In genomic region chr1:134055058-134055457, GRCm38 (mm10) we compare ENCODE assay signal across 17 mouse cellular contexts. TPM values are rescaled to one million over a fixed set of nuclear protein-coding genes. Genes with fewer than 3 reads are reported as not detected.
DNase-seq lines count a peak whose midpoint lies in the region; ATAC-seq and TF ChIP-seq lines count a peak whose summit lies in the region.
"Had no signal": no experiment of that assay in that cellular context is flagged by ENCODE, and none has a peak within 500 bp of the region (broad histone marks: within the 10 kb centered on the region; RNA-seq: fewer than 3 reads in every experiment).

No protein-coding gene starts in this region.

- TF ChIP-seq CTCF in forebrain, postnatal 0 days (IDR thresholded peaks at IDR 0.05; ENCODE audit: low read depth), result no peak

- no peaks in the 10 kb centered on the region for H3K9me3 ChIP-seq in forebrain, embryonic 12.5 days
- no peaks in the 10 kb centered on the region for H3K9me3 ChIP-seq in forebrain, postnatal 0 days (ENCODE audit: low read length)
- no peaks in the 10 kb centered on the region for H3K9me3 ChIP-seq in kidney, embryonic 14.5 days (ENCODE audit: control insufficient read depth, low read length)
- no peaks in the 10 kb centered on the region for H3K9me3 ChIP-seq in liver, embryonic 15.5 days (replicated peaks)
- H3K9me3 ChIP-seq: heart, embryonic 15.5 days; neural tube, embryonic 15.5 days had no signal

- no peak for ATAC-seq in forebrain, embryonic 12.5 days (ENCODE audit: low FRiP score)
- no peak for ATAC-seq in forebrain, postnatal 0 days
- ATAC-seq in kidney, embryonic 14.5 days (ENCODE audit: low FRiP score, low TSS enrichment), result no peak
- no peak for ATAC-seq in liver, embryonic 15.5 days (ENCODE audit: insufficient read depth)
- ATAC-seq: inflammation-experienced regulatory T-cells, adult 6 months had no signal

- no peaks in the 10 kb centered on the region for H3K27me3 ChIP-seq in forebrain, embryonic 12.5 days
- H3K27me3 ChIP-seq in forebrain, postnatal 0 days (ENCODE audit: insufficient read depth, low read length), result no peaks in the 10 kb centered on the region
- no peaks in the 10 kb centered on the region for H3K27me3 ChIP-seq in kidney, embryonic 14.5 days (ENCODE audit: control insufficient read depth, insufficient read depth, low read length)
- peaks cover 9% of the 10 kb centered on the region; the same call in 1 of the 2 replicates for H3K27me3 ChIP-seq in liver, embryonic 15.5 days
- H3K27me3 ChIP-seq: neural tube, embryonic 15.5 days had no signal

- H3K4me2 ChIP-seq in forebrain, embryonic 12.5 days, result 0 out of 2 replicates have a peak overlapping the region, but pooled peaks have one; percentile 6
- H3K4me2 ChIP-seq in forebrain, postnatal 0 days (ENCODE audit: low read depth), result no peak overlapping the region
- H3K4me2 ChIP-seq in kidney, embryonic 14.5 days (replicated peaks; ENCODE audit: low read depth, low read length), result no peak overlapping the region
- peak overlapping the region; percentile 24; the same call in 1 of the 2 replicates for H3K4me2 ChIP-seq in liver, embryonic 15.5 days
- H3K4me2 ChIP-seq: heart, embryonic 15.5 days; neural tube, embryonic 15.5 days had no signal

- H3K9ac ChIP-seq in forebrain, embryonic 12.5 days, result no peak overlapping the region
- H3K9ac ChIP-seq in forebrain, postnatal 0 days, result no peak overlapping the region
- H3K9ac ChIP-seq in kidney, embryonic 14.5 days (ENCODE audit: low read depth, low read length), result no peak overlapping the region
- no peak overlapping the region for H3K9ac ChIP-seq in liver, embryonic 15.5 days
- H3K9ac ChIP-seq: heart, embryonic 15.5 days; neural tube, embryonic 15.5 days had no signal

- DNase-seq in forebrain, postnatal 0 days, result no peak
- no peak for DNase-seq in kidney, postnatal 36 days
- DNase-seq in spleen, postnatal 10 days (ENCODE audit: low spot score in 2 of 2), result no peak
- DNase-seq in adrenal gland, adult 8-10 months, result no peak
- DNase-seq: adrenal gland, postnatal 25 days; thymus, postnatal 14 days had no signal

- no peak overlapping the region; the same call in 1 of the 2 replicates for H3K27ac ChIP-seq in forebrain, embryonic 12.5 days
- H3K27ac ChIP-seq in forebrain, postnatal 0 days (ENCODE audit: low read depth, low read length), result no peak overlapping the region
- H3K27ac ChIP-seq in kidney, embryonic 14.5 days (ENCODE audit: low read depth, low read length), result peak overlapping the region; percentile 9; the same call in 1 of the 2 replicates
- peak overlapping the region; percentile 81 for H3K27ac ChIP-seq in brown adipose tissue, adult 24 weeks (replicated peaks; ENCODE audit: low read depth, low read length)
- H3K27ac ChIP-seq in liver, embryonic 15.5 days (replicated peaks), result peak overlapping the region; percentile 57; the same call in 1 of the 2 replicates
- H3K27ac ChIP-seq: heart, embryonic 15.5 days; neural tube, embryonic 15.5 days had no signal

- H3K36me3 ChIP-seq in forebrain, embryonic 12.5 days (replicated peaks), result no peaks in the 10 kb centered on the region
- no peaks in the 10 kb centered on the region for H3K36me3 ChIP-seq in forebrain, postnatal 0 days (ENCODE audit: insufficient read depth)
- no peaks in the 10 kb centered on the region for H3K36me3 ChIP-seq in kidney, embryonic 14.5 days (ENCODE audit: control insufficient read depth, insufficient read depth, low read length)
- no peaks in the 10 kb centered on the region for H3K36me3 ChIP-seq in liver, embryonic 15.5 days (replicated peaks)
- H3K36me3 ChIP-seq: heart, embryonic 15.5 days; neural tube, embryonic 15.5 days had no signal

- 80% methylated on average over 9 of the region's 9 CpGs for WGBS in forebrain, embryonic 12.5 days
- 74% methylated on average over 9 of the region's 9 CpGs for WGBS in forebrain, postnatal 0 days
- WGBS in kidney, embryonic 14.5 days, result 39% methylated on average over 9 of the region's 9 CpGs
- WGBS in liver, embryonic 15.5 days (ENCODE audit: insufficient replicate concordance), result 61% methylated on average over 9 of the region's 9 CpGs

- H3K4me3 ChIP-seq in forebrain, embryonic 12.5 days (replicated peaks), result no peak overlapping the region
- no peak overlapping the region for H3K4me3 ChIP-seq in forebrain, postnatal 0 days (ENCODE audit: low read depth, low read length)
- H3K4me3 ChIP-seq in kidney, embryonic 14.5 days (ENCODE audit: low read length), result no peak overlapping the region
- H3K4me3 ChIP-seq in brown adipose tissue, adult 24 weeks (ENCODE audit: insufficient read depth, low read depth, low read length), result no peak overlapping the region
- no peak overlapping the region for H3K4me3 ChIP-seq in liver, embryonic 15.5 days (replicated peaks)
- H3K4me3 ChIP-seq: heart, embryonic 15.5 days; neural tube, embryonic 15.5 days had no signal

- H3K4me1 ChIP-seq in forebrain, embryonic 12.5 days, result peaks cover 22% of the 10 kb centered on the region
- H3K4me1 ChIP-seq in forebrain, postnatal 0 days (ENCODE audit: insufficient read depth), result peaks cover under 1% of the 10 kb centered on the region; the same call in 1 of the 2 replicates
- H3K4me1 ChIP-seq in kidney, embryonic 14.5 days (ENCODE audit: control insufficient read depth, insufficient read depth, low read length), result peaks cover 11% of the 10 kb centered on the region
- peaks cover 21% of the 10 kb centered on the region for H3K4me1 ChIP-seq in brown adipose tissue, adult 24 weeks (ENCODE audit: control insufficient read depth, insufficient read depth, insufficient read length, low read length)
- peaks cover 69% of the 10 kb centered on the region for H3K4me1 ChIP-seq in liver, embryonic 15.5 days (replicated peaks)

RNA-seq across cellular contexts. Expression of gene Fmod, which starts 18.0 kb away (rescaled TPM):
- 2.2 and 3.3 TPM in 2 replicates for polyA plus RNA-seq in forebrain, embryonic 12.5 days (2016; fragmentation: Nextera tagmentation; extraction: Ambion mirVana)
- total RNA-seq in forebrain, postnatal 0 days (2014; rRNA removed), result 7.0 and 14.2 TPM in 2 replicates
- 14.7 and 19.6 TPM in 2 replicates for polyA plus RNA-seq in forebrain, postnatal 0 days (2015; fragmentation: Nextera tagmentation; extraction: Ambion mirVana)
- polyA plus RNA-seq in kidney, embryonic 14.5 days (2014; fragmentation: Nextera tagmentation; extraction: Ambion mirVana), result 1.7 and 4.0 TPM in 2 replicates
- 0.38 and 0.55 TPM in 2 replicates for polyA plus RNA-seq in brown adipose tissue, adult 24 weeks (2012; ENCODE audit: insufficient read depth, insufficient read length, missing spikeins)
- polyA plus RNA-seq in liver, embryonic 15.5 days (2015; fragmentation: Nextera tagmentation; extraction: Ambion mirVana), result 2.6 and 3.3 TPM in 2 replicates
- total RNA-seq in adrenal gland, adult 8-10 months (2022), result 10 to 100 TPM in 1 of 4 experiments, 1 to 10 TPM in 3; 6.9 to 10.7 (median 7.7) TPM
- total RNA-seq: common myeloid progenitor, adult 5-6 weeks; megakaryocyte progenitor cell, adult 5-6 weeks; monocyte, adult 5-6 weeks had no signal
- polyA plus RNA-seq: inflammation-experienced regulatory T-cells, adult 6 months had no signal

RNA-seq across cellular contexts. Expression of gene Btg2, which starts 23.9 kb away (rescaled TPM):
- polyA plus RNA-seq in forebrain, embryonic 12.5 days (2016; fragmentation: Nextera tagmentation; extraction: Ambion mirVana), result 128 and 135 TPM in 2 replicates
- 9.2 and 11.9 TPM in 2 replicates for total RNA-seq in forebrain, postnatal 0 days (2014; rRNA removed)
- 10.1 and 12.0 TPM in 2 replicates for polyA plus RNA-seq in forebrain, postnatal 0 days (2015; fragmentation: Nextera tagmentation; extraction: Ambion mirVana)
- polyA plus RNA-seq in kidney, embryonic 14.5 days (2014; fragmentation: Nextera tagmentation; extraction: Ambion mirVana), result 20.8 and 28.6 TPM in 2 replicates
- polyA plus RNA-seq in brown adipose tissue, adult 24 weeks (2012; ENCODE audit: insufficient read depth, insufficient read length, missing spikeins), result 16.6 and 53.4 TPM in 2 replicates
- polyA plus RNA-seq in liver, embryonic 15.5 days (2015; fragmentation: Nextera tagmentation; extraction: Ambion mirVana), result 103 and 108 TPM in 2 replicates
- total RNA-seq in adrenal gland, adult 8-10 months (2022), result 10 to 100 TPM; 28.1 to 56.5 (median 50.6) TPM

RNA-seq across cellular contexts. Expression of gene Chit1, which starts 56.0 kb away (rescaled TPM):
- not detected in 2 replicates for polyA plus RNA-seq in forebrain, embryonic 12.5 days (2016; fragmentation: Nextera tagmentation; extraction: Ambion mirVana)
- 0.19 and 0.46 TPM in 2 replicates for total RNA-seq in forebrain, postnatal 0 days (2014; rRNA removed)
- polyA plus RNA-seq in forebrain, postnatal 0 days (2015; fragmentation: Nextera tagmentation; extraction: Ambion mirVana), result 0.30 and 0.41 TPM in 2 replicates
- 0.14 and 0.28 TPM in 2 replicates for polyA plus RNA-seq in kidney, embryonic 14.5 days (2014; fragmentation: Nextera tagmentation; extraction: Ambion mirVana)
- polyA plus RNA-seq in brown adipose tissue, adult 24 weeks (2012; ENCODE audit: insufficient read depth, insufficient read length, missing spikeins), result not detected in 2 replicates
- 0.07 and 0.20 TPM in 2 replicates for polyA plus RNA-seq in liver, embryonic 15.5 days (2015; fragmentation: Nextera tagmentation; extraction: Ambion mirVana)
- under 1 TPM in 1 of 4 experiments, not detected in 3; 0.28 TPM for total RNA-seq in adrenal gland, adult 8-10 months (2022)
- total RNA-seq: adrenal gland, postnatal 25 days had no signal
- polyA plus RNA-seq: inflammation-experienced regulatory T-cells, adult 6 months; spleen, adult 2 months had no signal

Comparison
In these comparisons a context has a peak if more than half of its experiments do, and no peak if none do; other contexts are left out.
1. H3K4me2 ChIP-seq: peak in forebrain, embryonic 12.5 days (single experiment) and liver, embryonic 15.5 days (single experiment); none in forebrain, postnatal 0 days (single experiment) and kidney, embryonic 14.5 days (single experiment).
2. H3K27ac ChIP-seq: peak in kidney, embryonic 14.5 days (single experiment), brown adipose tissue, adult 24 weeks (single experiment) and liver, embryonic 15.5 days (single experiment); none in forebrain, embryonic 12.5 days (single experiment) and forebrain, postnatal 0 days (single experiment).